Mouse (Mus musculus) liver, embryonic 14.5 days (tissue): ENCODE results near the gene Rpl27. TPM values are rescaled to one million over a fixed set of nuclear protein-coding genes. Genes with fewer than 3 reads are reported as not detected.
"Not testable (repeated sequence)": the region's sequence is repeated elsewhere in the genome, so short reads cannot be mapped to it uniquely, and the experiment has no call there.

Source experiments
- ATAC-seq: fragments of 200-750 bp; cut with Nextera tagmentation; 2 replicates; pipeline ENCODE4 v1.8.0; 2017; ENCODE audit warnings: moderate number of reproducible peaks, mild to moderate bottlenecking, moderate library complexity; ENCODE audit not compliant: insufficient read depth
- DNase-seq, 3 experiments: peaks; one replicate each; pipeline ENCODE4 v3.0.0-alpha.2; 2012 to 2013; ENCODE audit warnings: low read depth in 3 of 3, low spot score in 3 of 3
- H3K27ac ChIP-seq: fragments of 300-500 bp; sonication (generic); 2 replicates; pipeline ENCODE4 v1.5.1; 2014; ENCODE audit warnings: moderate library complexity, mild to moderate bottlenecking, control low read depth, inconsistent platforms
- H3K27me3 ChIP-seq: fragments of 300-500 bp; sonication (generic); 2 replicates; pipeline ENCODE4 v1.6.1; 2014; ENCODE audit warnings: mild to moderate bottlenecking, low read length, moderate library complexity; ENCODE audit not compliant: control insufficient read depth, insufficient read depth
- H3K36me3 ChIP-seq: fragments of 300-500 bp; sonication (generic); replicated peaks from 2 replicates; pipeline ENCODE4 v1.6.1; 2014; ENCODE audit warnings: low read depth; ENCODE audit not compliant: control insufficient read depth, insufficient read depth
- H3K4me1 ChIP-seq, 2 experiments: fragments of 200-500 bp in 1 of 2; fragments of 300-500 bp in 1 of 2; sonication (generic) in 1 of 2; replicated peaks; 2 replicates each; pipeline ENCODE4 v1.6.1; 2012 to 2014; ENCODE audit warnings: antibody characterized with exemption in 1 of 2, inconsistent platforms in 1 of 2, low read length in 1 of 2; ENCODE audit not compliant: control insufficient read depth in 2 of 2, insufficient read depth in 2 of 2
- H3K4me2 ChIP-seq: fragments of 300-500 bp; sonication (generic); 2 replicates; pipeline ENCODE4 v1.6.1; 2014; ENCODE audit warnings: low read depth, mild to moderate bottlenecking, control low read depth, moderate library complexity
- H3K4me3 ChIP-seq, 2 experiments: fragments of 200-500 bp in 1 of 2; fragments of 300-500 bp in 1 of 2; sonication (generic) in 1 of 2; 2 replicates each; pipeline ENCODE4 v1.5.1; 2012 to 2014; ENCODE audit warnings: low read depth in 2 of 2, low read length in 2 of 2, mild to moderate bottlenecking in 2 of 2, control low read depth in 1 of 2, inconsistent platforms in 1 of 2, moderate library complexity in 1 of 2; ENCODE audit not compliant: insufficient read depth in 1 of 2
- H3K9ac ChIP-seq: fragments of 300-500 bp; sonication (generic); replicated peaks from 2 replicates; pipeline ENCODE4 v1.6.1; 2014; ENCODE audit warnings: mild to moderate bottlenecking, control low read depth, moderate library complexity
- H3K9me3 ChIP-seq: fragments of 300-500 bp; sonication (generic); 2 replicates; pipeline ENCODE4 v1.6.1; 2016; ENCODE audit warnings: low read length, mixed read lengths; ENCODE audit not compliant: control insufficient read depth
- CTCF ChIP-seq: IDR thresholded peaks from 2 replicates; pipeline ENCODE4 v1.5.1; 2016; ENCODE audit warnings: antibody characterized with exemption, low read depth, control low read depth
- EP300 ChIP-seq: IDR thresholded peaks from 2 replicates; pipeline ENCODE4 v1.6.1; 2016; ENCODE audit warnings: antibody characterized with exemption, low read depth
- WGBS: fragments of 180-500 bp; shearing (Covaris S2); extraction: QIAGEN DNeasy Blood & Tissue Kit; methylation state at CpG from one replicate; pipeline ENCODE4 v1.1.7; 2014; ENCODE audit not compliant: insufficient replicate concordance; 5-methylcytosine and 5-hydroxymethylcytosine counted together
- polyA plus RNA-seq, 2 experiments: library from polyadenylated mRNA; depleted of rRNA in 1 of 2; stranded (reverse) in 1 of 2; unstranded in 1 of 2; fragments of >200 nt; fragmentation: Nextera tagmentation in 1 of 2; extraction: Ambion mirVana in 1 of 2; gene quantifications; 2 replicates each; pipeline versions ENCODE4 v1.2.1 to v1.2.3; 2012 to 2014

Gene Rpl27
- polyA plus RNA-seq, 2 experiments, result 295 to 987 TPM

GRCm38 (mm10) chr11:101464211-101465100, 22.4 kb downstream of the Rpl27 start, which contains the start of gene Rnd2:
Gene Rnd2 (plus strand): TSS chr11:101464999.
- Histone ChIP-seq H3K4me3 (peak within 1 kb of the TSS; percentile 54 to 75), H3K4me2 (peak within 1 kb of the TSS; percentile 96), H3K27me3 (peaks cover 32% of the 10 kb centered on the region), H3K4me1 (peaks cover 22 to 34% of the 10 kb centered on the region in 2 experiments), H3K9me3 (no peaks in the 10 kb centered on the region), H3K9ac (peak within 1 kb of the TSS; percentile 59), H3K27ac (no peak within 1 kb of the TSS), H3K36me3 (peaks cover 4% of the 10 kb centered on the region; the same call in 1 of the 2 replicates)
- DNase-seq (no peak), ATAC-seq (no peak)
- no peak for TF ChIP-seq CTCF
- no peak for TF ChIP-seq EP300
- WGBS, result 8% methylated on average over 12 of the region's 12 CpGs

GRCm38 (mm10) chr11:101465101-101465868, 23.2 kb downstream of the Rpl27 start:
- peak overlapping the region; percentile 59 for H3K9ac ChIP-seq
- no peak for TF ChIP-seq EP300
- TF ChIP-seq CTCF, result peak; percentile 42; the same call in 1 of the 2 replicates
- peaks cover 32% of the 10 kb centered on the region for H3K27me3 ChIP-seq
- DNase-seq (no peak), ATAC-seq (peak; percentile 11; the same call in 1 of the 2 replicates)
- WGBS, result under 1% methylated on average over 51 of the region's 51 CpGs
- no peak overlapping the region for H3K27ac ChIP-seq
- H3K4me3 ChIP-seq, result peak overlapping the region; percentile 54 to 75
- H3K4me2 ChIP-seq, result peak overlapping the region; percentile 96
- peaks cover 2% of the 10 kb centered on the region; the same call in 1 of the 2 replicates for H3K36me3 ChIP-seq
- H3K4me1 ChIP-seq, result peaks cover 22 to 34% of the 10 kb centered on the region in 2 experiments
- H3K9me3 ChIP-seq, result no peaks in the 10 kb centered on the region

- Histone ChIP-seq H3K27ac (no peak within 1 kb of the TSS), H3K9me3 (no peaks in the 10 kb centered on the region), H3K27me3 (peaks cover 32% of the 10 kb centered on the region), H3K4me1 (peaks cover 22 to 34% of the 10 kb centered on the region in 2 experiments), H3K36me3 (no peaks in the 10 kb centered on the region), H3K4me3 (peak within 1 kb of the TSS; percentile 54 to 75), H3K4me2 (peak within 1 kb of the TSS; percentile 96), H3K9ac (peak within 1 kb of the TSS; percentile 59)
- TF ChIP-seq CTCF, result 0 out of 2 replicates have a peak, but pooled peaks have one; percentile 12
- TF ChIP-seq EP300, result peak; percentile 30; the same call in 1 of the 2 replicates
- peak; percentile 57 for ATAC-seq
- DNase-seq, result peak in 1 of 3 experiments; percentile 57
- WGBS, result under 1% methylated on average over 57 of the region's 60 CpGs
These were observed 23.9 kb downstream of the Rpl27 start, which contains the start of gene Vat1 for GRCm38 (mm10) chr11:101465869-101466551. Gene Vat1 (minus strand): TSS chr11:101466230.

GRCm38 (mm10) chr11:101466552-101466950, 24.5 kb downstream of the Rpl27 start:
- Histone ChIP-seq H3K4me1 (peaks cover 22 to 34% of the 10 kb centered on the region in 2 experiments), H3K4me3 (peak overlapping the region in 1 of 2 experiments; percentile 75; a peak in 2 of 4 replicates), H3K4me2 (peak overlapping the region; percentile 96), H3K27me3 (peaks cover 32% of the 10 kb centered on the region)
- ATAC-seq, H3K9me3 ChIP-seq, H3K36me3 ChIP-seq, H3K9ac ChIP-seq, H3K27ac ChIP-seq, DNase-seq: not testable (repeated sequence)
- WGBS, result 49% methylated on average over 5 of the region's 5 CpGs
